In the genomic region with DNA sequence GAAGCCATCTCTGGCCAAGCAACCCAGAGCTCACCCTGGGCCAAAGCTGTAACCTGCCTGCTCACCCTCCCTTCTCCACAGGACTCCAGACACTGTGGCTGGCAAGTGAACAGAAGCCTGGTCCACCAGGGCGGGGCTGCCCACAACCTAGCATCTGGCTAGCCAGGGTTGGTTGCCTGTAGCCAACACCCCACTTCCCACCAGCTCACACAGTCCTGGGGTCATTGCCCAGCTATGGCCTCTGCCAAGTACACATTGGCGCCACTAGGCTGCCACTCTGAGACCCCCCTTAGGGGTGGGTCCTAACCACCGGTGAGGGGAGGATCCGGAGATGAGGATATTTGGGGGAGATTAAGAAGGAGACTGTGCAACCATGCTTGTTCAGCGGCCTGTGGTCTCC, we compare ENCODE assay signal across 9 mouse cellular contexts. TPM values are rescaled to one million over a fixed set of nuclear protein-coding genes. Genes with fewer than 3 reads are reported as not detected.
DNase-seq lines count a peak whose midpoint lies in the region; ATAC-seq lines count a peak whose summit lies in the region.
"Had no signal": no experiment of that assay in that cellular context is flagged by ENCODE, and none has a peak within 500 bp of the region (broad histone marks: within the 10 kb centered on the region; RNA-seq: fewer than 3 reads in every experiment).

No protein-coding gene starts in this region.

- H3K4me3 ChIP-seq in kidney, embryonic 14.5 days (ENCODE audit: low read length), result 0 out of 2 replicates have a peak overlapping the region, but pooled peaks have one; percentile 24
- no peak overlapping the region; the same call in 1 of the 2 replicates for H3K4me3 ChIP-seq in embryonic facial prominence, embryonic 15.5 days (replicated peaks)
- H3K4me3 ChIP-seq in hindbrain, embryonic 15.5 days, result no peak overlapping the region
- no peak overlapping the region for H3K4me3 ChIP-seq in midbrain, embryonic 11.5 days (ENCODE audit: low read depth, low read length)

- no peaks in the 10 kb centered on the region for H3K27me3 ChIP-seq in kidney, embryonic 14.5 days (ENCODE audit: control insufficient read depth, insufficient read depth, low read length)
- peaks cover 25% of the 10 kb centered on the region for H3K27me3 ChIP-seq in embryonic facial prominence, embryonic 15.5 days
- peaks cover 27% of the 10 kb centered on the region for H3K27me3 ChIP-seq in hindbrain, embryonic 15.5 days
- peaks cover 21% of the 10 kb centered on the region for H3K27me3 ChIP-seq in midbrain, embryonic 11.5 days (ENCODE audit: control insufficient read depth, insufficient read depth, low read length)

- H3K4me2 ChIP-seq in kidney, embryonic 14.5 days (replicated peaks; ENCODE audit: low read depth, low read length), result peak overlapping the region; percentile 35
- peak overlapping the region; percentile 48; the same call in 1 of the 2 replicates for H3K4me2 ChIP-seq in embryonic facial prominence, embryonic 15.5 days (replicated peaks)
- peak overlapping the region; percentile 54; the same call in 1 of the 2 replicates for H3K4me2 ChIP-seq in hindbrain, embryonic 15.5 days
- H3K4me2 ChIP-seq in midbrain, embryonic 11.5 days, result no peak overlapping the region

- 60% methylated on average over 5 of the region's 5 CpGs for WGBS in kidney, embryonic 14.5 days
- WGBS in embryonic facial prominence, embryonic 15.5 days, result 37% methylated on average over 5 of the region's 5 CpGs
- 54% methylated on average over 5 of the region's 5 CpGs for WGBS in hindbrain, embryonic 15.5 days
- 52% methylated on average over 5 of the region's 5 CpGs for WGBS in midbrain, embryonic 11.5 days

- ATAC-seq in kidney, embryonic 14.5 days (ENCODE audit: low FRiP score, low TSS enrichment), result peak; percentile 33; the same call in 1 of the 2 replicates
- ATAC-seq in embryonic facial prominence, embryonic 15.5 days (ENCODE audit: insufficient number of reproducible peaks, low FRiP score, low TSS enrichment, low read depth), result peak; percentile 59; the same call in 1 of the 2 replicates
- 0 out of 2 replicates have a peak, but pooled peaks have one; percentile 49 for ATAC-seq in hindbrain, embryonic 15.5 days (ENCODE audit: low FRiP score, low read depth)
- peak; percentile 14; the same call in 1 of the 2 replicates for ATAC-seq in midbrain, embryonic 11.5 days (ENCODE audit: low FRiP score)

- no peak for DNase-seq in kidney, adult 8-10 months
- no peak for DNase-seq in midbrain, embryonic 11.5 days (ENCODE audit: low spot score, missing footprints)
- no peak for DNase-seq in adipocyte (ENCODE audit: low spot score)
- no peak for DNase-seq in Muller cell, postnatal 12 days (ENCODE audit: inconsistent ontology term)
- no peak for DNase-seq in right cerebral cortex, adult 18-20 months

- no peaks in the 10 kb centered on the region for H3K9me3 ChIP-seq in kidney, embryonic 14.5 days (ENCODE audit: control insufficient read depth, low read length)
- no peaks in the 10 kb centered on the region for H3K9me3 ChIP-seq in embryonic facial prominence, embryonic 15.5 days (replicated peaks)
- H3K9me3 ChIP-seq in hindbrain, embryonic 15.5 days, result no peaks in the 10 kb centered on the region
- no peaks in the 10 kb centered on the region for H3K9me3 ChIP-seq in midbrain, embryonic 11.5 days (ENCODE audit: control insufficient read depth, low read length)
- H3K9me3 ChIP-seq: G1E had no signal

- H3K4me1 ChIP-seq in kidney, embryonic 14.5 days (ENCODE audit: control insufficient read depth, insufficient read depth, low read length), result peaks cover 14% of the 10 kb centered on the region
- H3K4me1 ChIP-seq in embryonic facial prominence, embryonic 15.5 days, result peaks cover 14% of the 10 kb centered on the region
- H3K4me1 ChIP-seq in hindbrain, embryonic 15.5 days (replicated peaks), result peaks cover 15% of the 10 kb centered on the region
- peaks cover 4% of the 10 kb centered on the region; the same call in 1 of the 2 replicates for H3K4me1 ChIP-seq in midbrain, embryonic 11.5 days (ENCODE audit: control insufficient read depth, insufficient read depth, low read length)

- H3K27ac ChIP-seq in kidney, embryonic 14.5 days (ENCODE audit: low read depth, low read length), result no peak overlapping the region
- H3K27ac ChIP-seq in embryonic facial prominence, embryonic 15.5 days (replicated peaks), result 0 out of 2 replicates have a peak overlapping the region, but pooled peaks have one; percentile 55
- no peak overlapping the region for H3K27ac ChIP-seq in hindbrain, embryonic 15.5 days (replicated peaks)
- no peak overlapping the region for H3K27ac ChIP-seq in midbrain, embryonic 11.5 days (ENCODE audit: low read depth, low read length)

- peaks cover 12% of the 10 kb centered on the region for H3K36me3 ChIP-seq in kidney, embryonic 14.5 days (ENCODE audit: control insufficient read depth, insufficient read depth, low read length)
- peaks cover 21% of the 10 kb centered on the region for H3K36me3 ChIP-seq in embryonic facial prominence, embryonic 15.5 days
- H3K36me3 ChIP-seq in hindbrain, embryonic 15.5 days, result no peaks in the 10 kb centered on the region
- no peaks in the 10 kb centered on the region for H3K36me3 ChIP-seq in midbrain, embryonic 11.5 days (ENCODE audit: control insufficient read depth, insufficient read depth, low read length)
- H3K36me3 ChIP-seq: G1E had no signal

- no peak overlapping the region; the same call in 1 of the 2 replicates for H3K9ac ChIP-seq in kidney, embryonic 14.5 days (ENCODE audit: low read depth, low read length)
- H3K9ac ChIP-seq in embryonic facial prominence, embryonic 15.5 days, result no peak overlapping the region
- H3K9ac ChIP-seq in hindbrain, embryonic 15.5 days, result no peak overlapping the region
- H3K9ac ChIP-seq in midbrain, embryonic 11.5 days (ENCODE audit: low read length), result no peak overlapping the region

RNA-seq across cellular contexts. Expression of a gene that starts 1.0 kb away (rescaled TPM):
- polyA plus RNA-seq in kidney, embryonic 14.5 days (2014; fragmentation: Nextera tagmentation; extraction: Ambion mirVana), result 0.14 TPM in 1 of 2 replicates, not detected in the other
- polyA plus RNA-seq in embryonic facial prominence, embryonic 15.5 days (2015; fragmentation: Nextera tagmentation; extraction: Ambion mirVana), result 7.5 and 12.0 TPM in 2 replicates
- 0.34 and 0.54 TPM in 2 replicates for polyA plus RNA-seq in hindbrain, embryonic 15.5 days (2015; fragmentation: Nextera tagmentation; extraction: Ambion mirVana)
- 0.20 and 0.30 TPM in 2 replicates for polyA plus RNA-seq in midbrain, embryonic 11.5 days (2014; fragmentation: Nextera tagmentation; extraction: Ambion mirVana)
- polyA plus RNA-seq: G1E had no signal

RNA-seq across cellular contexts. Expression of a gene that starts 14.8 kb away (rescaled TPM):
- polyA plus RNA-seq in kidney, embryonic 14.5 days (2014; fragmentation: Nextera tagmentation; extraction: Ambion mirVana), result 4.1 and 4.5 TPM in 2 replicates
- 4.3 and 5.4 TPM in 2 replicates for polyA plus RNA-seq in embryonic facial prominence, embryonic 15.5 days (2015; fragmentation: Nextera tagmentation; extraction: Ambion mirVana)
- 8.6 and 9.3 TPM in 2 replicates for polyA plus RNA-seq in hindbrain, embryonic 15.5 days (2015; fragmentation: Nextera tagmentation; extraction: Ambion mirVana)
- 3.7 and 3.9 TPM in 2 replicates for polyA plus RNA-seq in midbrain, embryonic 11.5 days (2014; fragmentation: Nextera tagmentation; extraction: Ambion mirVana)

RNA-seq across cellular contexts. Expression of a gene that starts 37.9 kb away (rescaled TPM):
- 9.1 and 11.5 TPM in 2 replicates for polyA plus RNA-seq in kidney, embryonic 14.5 days (2014; fragmentation: Nextera tagmentation; extraction: Ambion mirVana)
- polyA plus RNA-seq in embryonic facial prominence, embryonic 15.5 days (2015; fragmentation: Nextera tagmentation; extraction: Ambion mirVana), result 5.9 and 6.1 TPM in 2 replicates
- polyA plus RNA-seq in hindbrain, embryonic 15.5 days (2015; fragmentation: Nextera tagmentation; extraction: Ambion mirVana), result 2.0 and 2.2 TPM in 2 replicates
- polyA plus RNA-seq in midbrain, embryonic 11.5 days (2014; fragmentation: Nextera tagmentation; extraction: Ambion mirVana), result 4.9 TPM in 2 replicates

RNA-seq across cellular contexts. Expression of a gene that starts 42.3 kb away (rescaled TPM):
- polyA plus RNA-seq in kidney, embryonic 14.5 days (2014; fragmentation: Nextera tagmentation; extraction: Ambion mirVana), result 1.6 and 2.6 TPM in 2 replicates
- polyA plus RNA-seq in embryonic facial prominence, embryonic 15.5 days (2015; fragmentation: Nextera tagmentation; extraction: Ambion mirVana), result 4.0 and 5.8 TPM in 2 replicates
- polyA plus RNA-seq in hindbrain, embryonic 15.5 days (2015; fragmentation: Nextera tagmentation; extraction: Ambion mirVana), result 3.8 and 4.8 TPM in 2 replicates
- polyA plus RNA-seq in midbrain, embryonic 11.5 days (2014; fragmentation: Nextera tagmentation; extraction: Ambion mirVana), result 3.7 and 4.1 TPM in 2 replicates
- polyA plus RNA-seq: G1E had no signal
